Mouse (Mus musculus): ENCODE results near the gene Gm4881.

GRCm38 (mm10) chr7:24912480-24912879 is 31.8 kb downstream of the Gm4881 start:
- TF ChIP-seq CTCF (IDR thresholded peaks at IDR 0.05; ENCODE audit: low read depth, low read length) = no peak
- TF ChIP-seq GATA1 (IDR thresholded peaks at IDR 0.05; ENCODE audit: borderline replicate concordance, low read length) = no peak
- TF ChIP-seq TAL1 (conservative IDR thresholded peaks at IDR 0.05; ENCODE audit: low read depth, low read length) = no peak
